Mouse (Mus musculus) G1E (cell line): ENCODE measurements around the gene Csn1s2a. TPM values are rescaled to one million over a fixed set of nuclear protein-coding genes. Genes with fewer than 3 reads are reported as not detected.

Experiments
- ATAC-seq: 2 replicates; pipeline ENCODE4 v1.8.0; 2016; ENCODE audit warnings: mild to moderate bottlenecking; ENCODE audit not compliant: insufficient number of reproducible peaks, poor library complexity, low FRiP score, severe bottlenecking; ENCODE audit errors: extremely low read depth
- DNase-seq: peaks from one replicate; pipeline ENCODE4 v3.0.0; 2012; ENCODE audit warnings: low spot score
- H3K27me3 ChIP-seq: 2 replicates; pipeline ENCODE4 v1.6.1; 2012; ENCODE audit warnings: mild to moderate bottlenecking, low read length, inconsistent platforms; ENCODE audit not compliant: insufficient read depth
- H3K36me3 ChIP-seq: replicated peaks from 2 replicates; pipeline ENCODE3; 2012; ENCODE audit warnings: mild to moderate bottlenecking, inconsistent platforms
- H3K4me1 ChIP-seq: 2 replicates; pipeline ENCODE4 v1.6.1; 2012; ENCODE audit warnings: low read depth, low read length, inconsistent platforms, mixed read lengths; ENCODE audit not compliant: insufficient read depth
- H3K4me3 ChIP-seq: 2 replicates; pipeline ENCODE4 v1.5.1; 2012; ENCODE audit warnings: low read depth, mild to moderate bottlenecking, inconsistent platforms, low read length, moderate library complexity, mixed read lengths
- H3K9me3 ChIP-seq: replicated peaks from 2 replicates; pipeline ENCODE4 v1.6.1; 2012; ENCODE audit warnings: inconsistent platforms
- CTCF ChIP-seq: IDR thresholded peaks from 2 replicates; pipeline ENCODE4 v1.5.1; 2012; ENCODE audit warnings: low read depth, low read length, inconsistent platforms, mixed read lengths
- GATA1 ChIP-seq: IDR thresholded peaks from 2 replicates; pipeline ENCODE4 v1.6.1; 2012; ENCODE audit warnings: borderline replicate concordance, low read length, inconsistent platforms, mixed read lengths
- GATA2 ChIP-seq: IDR thresholded peaks from 2 replicates; pipeline ENCODE4 v1.6.1; 2012; ENCODE audit warnings: low read depth, low read length, inconsistent platforms, borderline replicate concordance
- POLR2AphosphoS5 ChIP-seq: IDR thresholded peaks from 2 replicates; pipeline ENCODE4 v1.6.1; 2012; ENCODE audit warnings: low read depth, low read length, inconsistent platforms; ENCODE audit not compliant: insufficient replicate concordance
- TAL1 ChIP-seq: conservative IDR thresholded peaks from 2 replicates; pipeline ENCODE4 v1.6.1; 2012; ENCODE audit warnings: low read depth, low read length, inconsistent platforms, mixed read lengths
- polyA plus RNA-seq: library from polyadenylated mRNA; stranded (reverse); fragments of >175 nt; gene quantifications from 2 replicates; pipeline ENCODE4 v1.2.3, GENCODE M21; 2012
- total RNA-seq, 2 experiments: library from RNA; stranded (forward) in 1 of 2; stranded (reverse) in 1 of 2; fragments of 200-1000 nt in 1 of 2; fragments of >200 nt in 1 of 2; fragmentation: Nextera tagmentation in 1 of 2; gene quantifications; 2 replicates each; pipeline ENCODE4 v1.2.3; 2014 to 2017

Gene Csn1s2a
- total and polyA plus RNA-seq, 3 experiments, result 0.38 TPM; not detected in 2

DNA sequence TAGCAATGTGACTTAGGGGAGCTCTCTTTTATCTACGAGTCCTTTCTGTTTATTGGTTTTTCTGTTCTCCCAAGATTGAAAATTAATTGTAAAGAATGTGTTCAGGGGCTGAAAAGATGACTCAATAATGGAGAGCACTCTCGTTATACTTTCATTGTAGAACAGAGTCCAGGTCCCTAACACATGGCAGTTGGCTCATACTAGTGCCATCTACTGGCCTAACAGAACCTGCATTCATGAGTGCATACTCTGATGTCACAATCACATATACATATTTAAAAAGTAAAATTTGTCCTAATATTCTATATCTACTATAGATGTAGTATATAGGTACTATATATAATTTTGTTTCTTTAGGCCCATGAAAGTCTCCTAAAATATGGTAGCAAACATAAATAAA is 34.9 kb downstream of the Csn1s2a start:
- DNase-seq, result no peak
- no peak for ATAC-seq

DNA sequence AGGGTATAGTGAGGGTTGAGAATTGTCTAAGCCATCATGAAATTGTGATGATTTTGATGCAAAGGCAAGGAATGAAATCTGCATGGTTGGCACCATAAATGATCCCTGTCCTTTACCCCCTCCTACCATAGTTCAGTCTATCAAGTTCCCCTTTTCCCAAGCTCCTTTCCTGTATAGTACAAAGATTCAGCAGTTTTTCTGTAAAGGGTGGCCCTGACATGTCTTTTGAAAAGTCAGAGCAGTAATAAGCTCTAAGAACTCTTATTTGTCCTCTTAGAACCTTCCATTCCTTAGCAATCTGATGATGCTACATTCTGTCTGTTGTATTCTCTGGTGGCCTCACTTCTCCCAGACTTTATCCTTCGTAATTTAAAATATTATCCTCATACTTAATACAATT is 51.0 kb downstream of the Csn1s2a start, which contains the start of gene Prr27:
Gene Prr27 (plus strand): TSS at position 301 of the 400 bp plus-strand sequence.
- Histone ChIP-seq H3K27me3 (no peaks in the 10 kb centered on the region), H3K9me3 (no peaks in the 10 kb centered on the region), H3K4me3 (no peak within 1 kb of the TSS), H3K36me3 (no peaks in the 10 kb centered on the region), H3K4me1 (no peaks in the 10 kb centered on the region)
- DNase-seq (no peak), ATAC-seq (no peak)
- TF ChIP-seq GATA2 (no peak), CTCF (no peak), GATA1 (no peak), POLR2AphosphoS5 (no peak), TAL1 (no peak)

More for the DNA sequence above, 34.9 kb downstream of the Csn1s2a start:
- no peaks in the 10 kb centered on the region for H3K9me3 ChIP-seq
- no peak overlapping the region for H3K4me3 ChIP-seq
- no peaks in the 10 kb centered on the region for H3K36me3 ChIP-seq
- no peaks in the 10 kb centered on the region for H3K4me1 ChIP-seq
- H3K27me3 ChIP-seq, result no peaks in the 10 kb centered on the region
- TF ChIP-seq CTCF (no peak), POLR2AphosphoS5 (no peak), GATA1 (no peak), GATA2 (no peak), TAL1 (no peak)

Other genes starting within 250 kb of the Csn1s2a start
- gene Sult1b1, start 236.4 kb upstream of the Csn1s2a start, total RNA-seq (2014; fragmentation: Nextera tagmentation), result not detected in 2 replicates
- gene Sult1b1, start 236.4 kb upstream of the Csn1s2a start, total RNA-seq (2017), result 0.05 TPM in 1 of 2 replicates, not detected in the other
- gene Sult1b1, start 236.4 kb upstream of the Csn1s2a start, polyA plus RNA-seq, result not detected in 2 replicates
- not detected in 2 replicates for gene Sult1d1, start 205.5 kb upstream of the Csn1s2a start, total RNA-seq (2014; fragmentation: Nextera tagmentation)
- gene Sult1d1, start 205.5 kb upstream of the Csn1s2a start, total RNA-seq (2017), result 0.11 TPM in 1 of 2 replicates, not detected in the other
- not detected in 2 replicates for gene Sult1d1, start 205.5 kb upstream of the Csn1s2a start, polyA plus RNA-seq
- not detected in 2 replicates for gene Sult1e1, start 183.0 kb upstream of the Csn1s2a start, total RNA-seq (2014; fragmentation: Nextera tagmentation)
- not detected in 2 replicates for gene Sult1e1, start 183.0 kb upstream of the Csn1s2a start, total RNA-seq (2017)
- not detected in 2 replicates for gene Sult1e1, start 183.0 kb upstream of the Csn1s2a start, polyA plus RNA-seq
- not detected in 2 replicates for gene Csn1s1, start 108.4 kb upstream of the Csn1s2a start, total RNA-seq (2014; fragmentation: Nextera tagmentation)
- 0.23 TPM in 1 of 2 replicates, not detected in the other for gene Csn1s1, start 108.4 kb upstream of the Csn1s2a start, total RNA-seq (2017)
- not detected in 2 replicates for gene Csn1s1, start 108.4 kb upstream of the Csn1s2a start, polyA plus RNA-seq
- gene Csn2, start 74.9 kb upstream of the Csn1s2a start, total RNA-seq (2014; fragmentation: Nextera tagmentation), result not detected in 2 replicates
- 0.16 TPM in 1 of 2 replicates, not detected in the other for gene Csn2, start 74.9 kb upstream of the Csn1s2a start, total RNA-seq (2017)
- gene Csn2, start 74.9 kb upstream of the Csn1s2a start, polyA plus RNA-seq, result not detected in 2 replicates
- gene Csn1s2b, start 33.5 kb downstream of the Csn1s2a start, total RNA-seq (2014; fragmentation: Nextera tagmentation), result not detected in 2 replicates
- 0.23 TPM in 1 of 2 replicates, not detected in the other for gene Csn1s2b, start 33.5 kb downstream of the Csn1s2a start, total RNA-seq (2017)
- gene Csn1s2b, start 33.5 kb downstream of the Csn1s2a start, polyA plus RNA-seq, result not detected in 2 replicates
- not detected in 2 replicates for gene Prr27, start 51.1 kb downstream of the Csn1s2a start, total RNA-seq (2014; fragmentation: Nextera tagmentation)
- 0.11 TPM in 1 of 2 replicates, not detected in the other for gene Prr27, start 51.1 kb downstream of the Csn1s2a start, total RNA-seq (2017)
- gene Prr27, start 51.1 kb downstream of the Csn1s2a start, polyA plus RNA-seq, result not detected in 2 replicates
- gene Odam, start 110.5 kb downstream of the Csn1s2a start, total RNA-seq (2014; fragmentation: Nextera tagmentation), result not detected in 2 replicates
- gene Odam, start 110.5 kb downstream of the Csn1s2a start, total RNA-seq (2017), result 0.11 TPM in 1 of 2 replicates, not detected in the other
- gene Odam, start 110.5 kb downstream of the Csn1s2a start, polyA plus RNA-seq, result not detected in 2 replicates
- not detected in 2 replicates for gene Csn3, start 151.0 kb downstream of the Csn1s2a start, total RNA-seq (2014; fragmentation: Nextera tagmentation)
- 0.16 and 0.23 TPM in 2 replicates for gene Csn3, start 151.0 kb downstream of the Csn1s2a start, total RNA-seq (2017)
- gene Csn3, start 151.0 kb downstream of the Csn1s2a start, polyA plus RNA-seq, result not detected in 2 replicates
- not detected in 2 replicates for gene 2310003L06Rik, start 194.9 kb downstream of the Csn1s2a start, total RNA-seq (2014; fragmentation: Nextera tagmentation)
- gene 2310003L06Rik, start 194.9 kb downstream of the Csn1s2a start, total RNA-seq (2017), result 0.05 and 0.12 TPM in 2 replicates
- not detected in 2 replicates for gene 2310003L06Rik, start 194.9 kb downstream of the Csn1s2a start, polyA plus RNA-seq
- not detected in 2 replicates for gene Gm28434, start 194.9 kb downstream of the Csn1s2a start, total RNA-seq (2014; fragmentation: Nextera tagmentation)
- not detected in 2 replicates for gene Gm28434, start 194.9 kb downstream of the Csn1s2a start, total RNA-seq (2017)
- not detected in 2 replicates for gene Gm28434, start 194.9 kb downstream of the Csn1s2a start, polyA plus RNA-seq
- not detected in 2 replicates for gene Cabs1, start 204.9 kb downstream of the Csn1s2a start, total RNA-seq (2014; fragmentation: Nextera tagmentation)
- gene Cabs1, start 204.9 kb downstream of the Csn1s2a start, total RNA-seq (2017), result 0.33 TPM in 1 of 2 replicates, not detected in the other
- not detected in 2 replicates for gene Cabs1, start 204.9 kb downstream of the Csn1s2a start, polyA plus RNA-seq
- gene Smr3a, start 228.0 kb downstream of the Csn1s2a start, total RNA-seq (2014; fragmentation: Nextera tagmentation), result not detected in 2 replicates
- gene Smr3a, start 228.0 kb downstream of the Csn1s2a start, total RNA-seq (2017), result not detected in 2 replicates
- not detected in 2 replicates for gene Smr3a, start 228.0 kb downstream of the Csn1s2a start, polyA plus RNA-seq